Mouse (Mus musculus) intestine, embryonic 15.5 days (tissue): ENCODE measurements around the gene Poln. TPM values are rescaled to one million over a fixed set of nuclear protein-coding genes. Genes with fewer than 3 reads are reported as not detected.

Experiments
- ATAC-seq: fragments of 200-750 bp; cut with Nextera tagmentation; 2 replicates; pipeline ENCODE4 v1.8.0; 2017; ENCODE audit warnings: moderate TSS enrichment, moderate library complexity
- H3K27ac ChIP-seq: fragments of 300-500 bp; sonication (generic); 2 replicates; pipeline ENCODE4 v1.5.1; 2015; ENCODE audit warnings: mild to moderate bottlenecking, inconsistent platforms
- H3K27me3 ChIP-seq: fragments of 300-500 bp; sonication (generic); replicated peaks from 2 replicates; pipeline ENCODE4 v1.6.1; 2015; ENCODE audit warnings: inconsistent platforms
- H3K36me3 ChIP-seq: fragments of 300-500 bp; sonication (generic); 2 replicates; pipeline ENCODE4 v1.6.1; 2015; ENCODE audit warnings: inconsistent platforms
- H3K4me1 ChIP-seq: fragments of 300-500 bp; sonication (generic); replicated peaks from 2 replicates; pipeline ENCODE4 v1.6.1; 2015; ENCODE audit warnings: inconsistent platforms
- H3K4me2 ChIP-seq: fragments of 300-500 bp; sonication (generic); replicated peaks from 2 replicates; pipeline ENCODE4 v1.6.1; 2015; ENCODE audit warnings: mild to moderate bottlenecking, inconsistent platforms
- H3K4me3 ChIP-seq: fragments of 300-500 bp; sonication (generic); replicated peaks from 2 replicates; pipeline ENCODE4 v1.5.1; 2015; ENCODE audit warnings: inconsistent platforms
- H3K9ac ChIP-seq: fragments of 300-500 bp; sonication (generic); 2 replicates; pipeline ENCODE4 v1.6.1; 2015; ENCODE audit warnings: inconsistent platforms
- H3K9me3 ChIP-seq: fragments of 300-500 bp; sonication (generic); 2 replicates; pipeline ENCODE4 v1.6.1; 2016; ENCODE audit warnings: inconsistent platforms
- WGBS: fragments of 180-500 bp; shearing (Covaris S2); methylation state at CpG from one replicate; pipeline ENCODE4 v1.1.7; 2015; 5-methylcytosine and 5-hydroxymethylcytosine counted together
- polyA plus RNA-seq: library from polyadenylated mRNA; unstranded; fragments of >200 nt; fragmentation: Nextera tagmentation; extraction: Ambion mirVana; gene quantifications from 2 replicates; pipeline ENCODE4 v1.2.1, GENCODE M21; 2015

Gene Poln
- polyA plus RNA-seq, 1 experiment from 2014 or later = 0.84 TPM

DNA sequence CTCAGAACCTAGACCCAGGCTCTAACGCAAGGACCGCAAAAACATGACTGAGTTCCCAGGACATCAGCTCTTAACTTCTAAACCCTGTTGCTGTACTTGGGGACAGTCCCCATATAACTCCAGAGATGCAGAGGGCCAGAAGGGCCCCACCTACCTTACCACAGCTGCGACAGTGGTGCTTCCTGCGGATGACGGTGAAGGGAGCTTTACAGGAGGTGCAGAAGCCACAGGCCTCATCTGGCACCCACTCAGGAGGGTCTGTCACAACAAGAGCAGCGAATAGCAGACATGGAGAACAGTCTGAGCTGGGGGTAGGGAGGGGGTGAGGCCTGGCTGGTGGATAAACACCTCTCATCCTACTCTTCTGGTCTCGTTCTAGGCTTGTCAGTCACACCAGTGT, 27.2 kb upstream of the Poln start:
- no peaks in the 10 kb centered on the region for H3K9me3 ChIP-seq
- no peak overlapping the region for H3K9ac ChIP-seq
- 79% methylated on average over 7 of the region's 7 CpGs for WGBS
- H3K4me3 ChIP-seq = no peak overlapping the region
- ATAC-seq = no peak
- H3K27me3 ChIP-seq = no peaks in the 10 kb centered on the region
- H3K4me1 ChIP-seq = no peaks in the 10 kb centered on the region
- H3K36me3 ChIP-seq = no peaks in the 10 kb centered on the region
- H3K4me2 ChIP-seq = no peak overlapping the region
- H3K27ac ChIP-seq = no peak overlapping the region

DNA sequence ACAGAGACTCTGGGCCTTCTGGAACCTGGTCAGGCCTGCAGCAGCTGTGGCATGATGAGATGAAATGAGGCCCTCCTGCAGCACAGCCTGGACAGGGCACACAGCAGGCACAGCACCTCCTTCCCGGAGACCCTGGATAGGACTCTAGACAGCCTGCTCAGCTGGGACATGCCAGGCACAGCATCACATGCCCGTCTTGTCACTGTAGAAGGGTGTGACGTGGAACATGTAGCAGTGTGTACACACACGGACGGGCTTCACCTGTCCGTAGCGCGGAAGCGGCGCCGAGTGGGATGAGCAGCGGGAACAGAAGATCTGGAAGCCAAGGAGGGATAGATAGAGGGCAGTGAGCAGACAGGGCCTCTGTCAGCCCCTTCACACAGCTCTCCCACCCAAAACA, 26.5 kb upstream of the Poln start:
- WGBS = 91% methylated on average over 12 of the region's 12 CpGs
- no peak overlapping the region for H3K4me3 ChIP-seq
- no peaks in the 10 kb centered on the region for H3K27me3 ChIP-seq
- H3K4me1 ChIP-seq = no peaks in the 10 kb centered on the region
- no peak overlapping the region for H3K4me2 ChIP-seq
- H3K9ac ChIP-seq = no peak overlapping the region
- H3K27ac ChIP-seq = no peak overlapping the region
- no peaks in the 10 kb centered on the region for H3K36me3 ChIP-seq
- H3K9me3 ChIP-seq = no peaks in the 10 kb centered on the region
- no peak for ATAC-seq

GRCm38 (mm10) chr5:34194975-34195662, 25.9 kb upstream of the Poln start:
- WGBS = 79% methylated on average over 6 of the region's 6 CpGs

GRCm38 (mm10) chr5:34194426-34194825, 25.2 kb upstream of the Poln start:
- no peak for ATAC-seq

More at GRCm38 (mm10) chr5:34194975-34195662, 25.9 kb upstream of the Poln start:
- no peaks in the 10 kb centered on the region for H3K9me3 ChIP-seq
- no peaks in the 10 kb centered on the region for H3K36me3 ChIP-seq
- H3K27me3 ChIP-seq = no peaks in the 10 kb centered on the region
- no peak for ATAC-seq
- no peak overlapping the region for H3K4me2 ChIP-seq
- no peaks in the 10 kb centered on the region for H3K4me1 ChIP-seq
- H3K27ac ChIP-seq = no peak overlapping the region
- no peak overlapping the region for H3K4me3 ChIP-seq
- no peak overlapping the region for H3K9ac ChIP-seq

GRCm38 (mm10) chr5:34191843-34192242, 22.6 kb upstream of the Poln start:
- H3K9me3 ChIP-seq = no peaks in the 10 kb centered on the region
- H3K27me3 ChIP-seq = no peaks in the 10 kb centered on the region
- WGBS = 69% methylated on average over 4 of the region's 4 CpGs
- H3K27ac ChIP-seq = no peak overlapping the region
- H3K4me1 ChIP-seq = peaks cover 4% of the 10 kb centered on the region; the same call in 1 of the 2 replicates
- H3K4me3 ChIP-seq = no peak overlapping the region
- no peak for ATAC-seq
- H3K9ac ChIP-seq = no peak overlapping the region
- no peak overlapping the region for H3K4me2 ChIP-seq
- H3K36me3 ChIP-seq = no peaks in the 10 kb centered on the region

More at GRCm38 (mm10) chr5:34194426-34194825, 25.2 kb upstream of the Poln start:
- H3K27me3 ChIP-seq = no peaks in the 10 kb centered on the region
- 43% methylated on average over 1 of the region's 1 CpGs for WGBS
- H3K9me3 ChIP-seq = no peaks in the 10 kb centered on the region
- no peak overlapping the region for H3K9ac ChIP-seq
- H3K4me2 ChIP-seq = no peak overlapping the region
- H3K4me3 ChIP-seq = no peak overlapping the region
- H3K4me1 ChIP-seq = no peaks in the 10 kb centered on the region
- H3K36me3 ChIP-seq = no peaks in the 10 kb centered on the region
- H3K27ac ChIP-seq = no peak overlapping the region

- H3K4me1 ChIP-seq = peaks cover 9% of the 10 kb centered on the region; the same call in 1 of the 2 replicates
- no peaks in the 10 kb centered on the region for H3K36me3 ChIP-seq
- 54% methylated on average over 4 of the region's 4 CpGs for WGBS
- H3K27ac ChIP-seq = no peak overlapping the region
- H3K9me3 ChIP-seq = no peaks in the 10 kb centered on the region
- no peaks in the 10 kb centered on the region for H3K27me3 ChIP-seq
- no peak overlapping the region for H3K4me3 ChIP-seq
- H3K9ac ChIP-seq = no peak overlapping the region
- no peak for ATAC-seq
- H3K4me2 ChIP-seq = no peak overlapping the region
Observed at GRCm38 (mm10) chr5:34191021-34191420, 21.8 kb upstream of the Poln start.

- H3K4me3 ChIP-seq = no peak overlapping the region
- H3K9me3 ChIP-seq = no peaks in the 10 kb centered on the region
- 77% methylated on average over 1 of the region's 1 CpGs for WGBS
- H3K27ac ChIP-seq = no peak overlapping the region
- no peaks in the 10 kb centered on the region for H3K36me3 ChIP-seq
- ATAC-seq = no peak
- H3K27me3 ChIP-seq = no peaks in the 10 kb centered on the region
- no peak overlapping the region for H3K4me2 ChIP-seq
- H3K4me1 ChIP-seq = peaks cover 18% of the 10 kb centered on the region
- H3K9ac ChIP-seq = no peak overlapping the region
Observed at GRCm38 (mm10) chr5:34189521-34189920, 20.3 kb upstream of the Poln start.

DNA sequence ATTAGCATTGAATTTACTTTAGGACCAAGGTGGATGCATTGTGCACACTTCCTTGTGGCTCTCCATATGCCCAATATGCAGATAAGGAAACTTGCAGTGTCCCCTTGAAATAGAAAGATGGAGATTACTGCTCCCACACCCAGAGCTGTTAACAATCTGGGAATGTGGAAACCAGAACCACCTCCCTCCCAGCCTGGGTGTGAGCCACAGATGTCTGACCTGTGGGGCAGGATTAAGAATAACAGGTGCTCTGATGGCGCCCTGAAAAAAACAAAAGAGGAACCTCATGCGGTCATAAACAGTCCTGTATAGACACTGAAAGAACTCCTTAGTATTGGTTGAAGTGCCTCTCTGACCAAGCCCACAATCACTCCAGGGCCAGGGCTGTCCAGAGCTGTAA, 19.6 kb upstream of the Poln start:
- Histone ChIP-seq H3K4me2 (peak overlapping the region; percentile 84; the same call in 1 of the 2 replicates), H3K4me1 (peaks cover 18% of the 10 kb centered on the region), H3K9me3 (no peaks in the 10 kb centered on the region), H3K27me3 (no peaks in the 10 kb centered on the region), H3K27ac (no peak overlapping the region), H3K9ac (no peak overlapping the region), H3K4me3 (0 out of 2 replicates have a peak overlapping the region, but pooled peaks have one; percentile 96), H3K36me3 (no peaks in the 10 kb centered on the region)
- WGBS = 65% methylated on average over 2 of the region's 2 CpGs
- ATAC-seq = no peak

DNA sequence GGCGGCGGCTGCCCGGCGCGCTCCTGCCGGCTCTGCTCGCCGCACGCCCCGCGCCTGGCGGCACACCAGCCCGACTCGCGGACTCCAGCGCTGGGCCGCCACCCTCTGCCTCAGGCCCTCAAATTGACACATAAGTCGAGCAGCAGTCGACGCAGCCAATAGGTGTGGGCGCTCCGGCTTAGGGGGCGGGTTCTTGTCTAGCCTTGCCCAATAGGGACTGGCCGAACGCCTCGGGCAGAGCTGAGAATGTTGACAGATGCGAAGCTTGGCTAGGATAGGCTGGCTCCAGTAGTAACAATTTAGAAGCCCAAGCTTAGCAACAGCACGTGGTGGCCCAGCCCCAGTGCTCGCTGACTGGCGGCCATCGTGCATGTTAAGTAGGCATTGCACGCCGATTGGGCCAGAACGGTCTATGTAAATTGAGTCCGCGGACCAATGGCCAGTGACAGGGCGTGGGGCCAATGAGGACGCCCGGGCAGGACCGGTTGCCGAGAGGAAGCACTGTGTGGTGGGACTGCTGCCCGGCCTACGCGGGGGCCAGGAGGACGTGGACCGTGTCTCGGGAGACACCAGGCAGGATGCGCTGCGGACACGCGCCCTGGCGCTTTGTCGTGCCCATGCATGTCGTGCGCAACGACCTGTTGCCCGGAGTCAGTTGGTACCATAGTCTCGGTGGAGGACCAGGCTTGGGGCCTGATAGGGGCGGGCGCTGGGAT, 18.5 kb upstream of the Poln start, which contains the start of gene Mxd4:
TSS of gene Mxd4 (minus strand) at position 120 of the 716 bp plus-strand sequence.
- peak within 1 kb of the TSS; percentile 94 for H3K27ac ChIP-seq
- no peaks in the 10 kb centered on the region for H3K27me3 ChIP-seq
- H3K9me3 ChIP-seq = no peaks in the 10 kb centered on the region
- peaks cover 23% of the 10 kb centered on the region for H3K4me1 ChIP-seq
- peaks cover 4% of the 10 kb centered on the region; the same call in 1 of the 2 replicates for H3K36me3 ChIP-seq
- peak within 1 kb of the TSS; percentile 77 for H3K9ac ChIP-seq
- peak within 1 kb of the TSS; percentile 84 for H3K4me2 ChIP-seq
- WGBS = under 1% methylated on average over 60 of the region's 60 CpGs
- peak; percentile 98 for ATAC-seq
- H3K4me3 ChIP-seq = peak within 1 kb of the TSS; percentile 96

GRCm38 (mm10) chr5:34186961-34187391, 17.7 kb upstream of the Poln start:
- ATAC-seq = peak; percentile 19
- Histone ChIP-seq H3K9me3 (no peaks in the 10 kb centered on the region), H3K36me3 (peaks cover 6% of the 10 kb centered on the region; the same call in 1 of the 2 replicates), H3K4me3 (peak overlapping the region; percentile 96), H3K4me2 (peak overlapping the region; percentile 84), H3K27ac (peak overlapping the region; percentile 94), H3K27me3 (no peaks in the 10 kb centered on the region), H3K9ac (peak overlapping the region; percentile 77), H3K4me1 (peaks cover 23% of the 10 kb centered on the region)
- under 1% methylated on average over 46 of the region's 46 CpGs for WGBS

DNA sequence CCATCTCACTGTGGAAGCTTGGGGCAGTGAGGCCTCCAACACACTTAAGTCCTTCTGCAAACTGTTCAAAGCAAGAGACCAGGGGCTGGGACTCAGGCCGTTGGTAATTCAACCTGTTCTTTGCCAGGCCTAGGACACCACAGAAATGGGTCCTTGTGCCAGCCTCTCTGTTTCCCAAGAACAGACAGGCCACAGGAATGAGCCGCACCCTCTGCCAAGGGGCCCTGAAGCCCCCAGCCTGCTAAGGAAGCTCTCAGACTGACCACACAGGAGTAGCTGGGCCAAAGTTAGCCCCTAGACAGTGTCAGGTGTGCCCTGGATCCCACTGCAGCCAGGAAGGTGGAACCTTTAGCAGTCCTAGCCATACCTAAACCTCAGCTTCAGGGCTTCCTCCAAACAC, 17.1 kb upstream of the Poln start:
- ATAC-seq = no peak
- WGBS = 60% methylated on average over 2 of the region's 2 CpGs

DNA sequence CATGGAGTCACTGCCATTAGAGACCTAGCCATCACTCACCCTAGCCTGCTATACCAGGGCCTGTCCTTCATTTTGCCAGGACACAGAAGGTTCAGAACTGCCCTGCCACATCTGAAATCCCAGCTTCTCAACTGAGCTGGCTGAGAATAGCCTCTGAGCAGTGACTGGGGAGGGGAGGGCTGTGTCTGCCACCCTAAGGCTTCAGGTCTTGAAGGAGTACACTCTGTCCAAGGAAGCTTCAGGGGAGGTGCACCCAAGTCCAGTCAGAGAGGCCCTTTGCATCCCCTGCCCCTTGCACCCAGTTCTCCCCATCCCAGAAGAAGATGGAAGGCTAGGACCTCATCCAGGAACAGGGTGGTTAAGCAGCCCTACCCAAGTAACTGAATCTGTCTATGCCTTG, 16.5 kb upstream of the Poln start:
- Histone ChIP-seq H3K4me2 (peak overlapping the region; percentile 84), H3K27me3 (no peaks in the 10 kb centered on the region), H3K9me3 (no peaks in the 10 kb centered on the region), H3K4me3 (peak overlapping the region; percentile 96), H3K4me1 (peaks cover 27% of the 10 kb centered on the region), H3K27ac (no peak overlapping the region), H3K9ac (peak overlapping the region; percentile 77; the same call in 1 of the 2 replicates), H3K36me3 (peaks cover 7% of the 10 kb centered on the region; the same call in 1 of the 2 replicates)
- no peak for ATAC-seq

More for the DNA sequence above, 17.1 kb upstream of the Poln start:
- H3K36me3 ChIP-seq = peaks cover 7% of the 10 kb centered on the region; the same call in 1 of the 2 replicates
- peak overlapping the region; percentile 94; the same call in 1 of the 2 replicates for H3K27ac ChIP-seq
- H3K4me3 ChIP-seq = peak overlapping the region; percentile 96
- peaks cover 27% of the 10 kb centered on the region for H3K4me1 ChIP-seq
- no peaks in the 10 kb centered on the region for H3K9me3 ChIP-seq
- peak overlapping the region; percentile 77 for H3K9ac ChIP-seq
- no peaks in the 10 kb centered on the region for H3K27me3 ChIP-seq
- peak overlapping the region; percentile 84 for H3K4me2 ChIP-seq
